Mouse (Mus musculus) bone marrow macrophage, adult 2 months (primary cell): ENCODE data around the gene Agap1.

Experiments used
- CTCF ChIP-seq: IDR thresholded peaks from 2 replicates; pipeline ENCODE4 v1.5.1; 2012; ENCODE audit warnings: low read depth, mild to moderate bottlenecking, low read length, moderate library complexity
- POLR2A ChIP-seq: IDR thresholded peaks from 2 replicates; pipeline ENCODE4 v1.6.1; 2012; ENCODE audit warnings: mild to moderate bottlenecking, low read depth, low read length, borderline replicate concordance

- TF ChIP-seq CTCF (peak; percentile 85), POLR2A (no peak)
Observed at GRCm38 (mm10) chr1:89606612-89607011, 152.0 kb downstream of the Agap1 start.
